Mouse (Mus musculus) liver, adult 2 months (tissue): ENCODE results near the gene Zfp697.

ENCODE experiments used
- CTCF ChIP-seq: fragments of 200-500 bp; IDR thresholded peaks from 2 replicates; pipeline ENCODE4 v1.5.1; 2011; ENCODE audit warnings: low read depth, low read length, control low read depth
- POLR2A ChIP-seq: fragments of 200-500 bp; IDR thresholded peaks from 2 replicates; pipeline ENCODE4 v1.6.1; 2011; ENCODE audit warnings: low read length, control low read depth; ENCODE audit not compliant: insufficient read depth; ENCODE audit errors: extremely low read depth

- TF ChIP-seq POLR2A (no peak), CTCF (no peak)
These were observed 231.7 kb downstream of the Zfp697 start for GRCm38 (mm10) chr3:98613963-98614362.
